Mouse (Mus musculus): ENCODE results near the gene Camk2b. TPM values are rescaled to one million over a fixed set of nuclear protein-coding genes. Genes with fewer than 3 reads are reported as not detected.
A peak's percentile ranks its signal among the peaks of the same experiment; 100 is the strongest.
"Not testable (repeated sequence)": the region's sequence is repeated elsewhere in the genome, so short reads cannot be mapped to it uniquely, and the experiment has no call there.

Camk2b gene
- 2.9 and 3.4 TPM in 2 replicates for polyA plus RNA-seq (2014; fragmentation: Nextera tagmentation; extraction: Ambion mirVana)

DNA sequence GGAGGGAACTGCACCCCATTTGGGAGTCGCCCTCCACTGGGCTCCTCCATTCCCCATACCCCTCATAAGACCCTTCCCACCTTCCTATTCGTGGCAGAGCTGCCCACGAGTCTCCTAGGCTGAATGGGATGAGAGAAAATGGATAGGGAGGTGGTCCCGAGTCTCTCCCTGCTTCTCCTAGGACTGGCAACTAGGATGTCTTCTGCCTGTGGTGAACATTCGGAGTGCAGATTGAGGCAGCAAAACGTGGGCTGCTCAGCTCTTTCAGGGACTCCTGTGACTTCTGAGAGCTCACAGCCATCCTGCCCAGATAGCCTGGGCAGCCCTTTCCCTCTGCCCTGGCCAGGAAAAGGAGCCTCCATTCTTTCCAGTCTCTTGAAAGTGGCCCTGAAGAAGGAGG lies at the start of gene Camk2b:
Gene Camk2b (minus strand): TSS at position 187 of the 400 bp plus-strand sequence.
- Histone ChIP-seq H3K4me3 (ENCODE audit: low read depth, low read length) (peak within 1 kb of the TSS; percentile 52), H3K27ac (ENCODE audit: low read depth) (no peak within 1 kb of the TSS), H3K4me1 (replicated peaks; ENCODE audit: control insufficient read depth, insufficient read depth, low read length) (peaks cover 5% of the 10 kb centered on the region; the same call in 1 of the 2 replicates), H3K9ac (ENCODE audit: low read length) (peak within 1 kb of the TSS; percentile 20; the same call in 1 of the 2 replicates), H3K4me2 (ENCODE audit: low read length) (peak within 1 kb of the TSS; percentile 91), H3K36me3 (ENCODE audit: control insufficient read depth, insufficient read depth, low read length) (no peaks in the 10 kb centered on the region), H3K9me3 (ENCODE audit: control insufficient read depth, low read length) (no peaks in the 10 kb centered on the region), H3K27me3 (replicated peaks; ENCODE audit: control insufficient read depth, insufficient read depth, low read length) (peaks cover 75% of the 10 kb centered on the region)
- 17% methylated on average over 6 of the region's 6 CpGs for WGBS
- DNase-seq (ENCODE audit: low spot score): no peak
- ATAC-seq (replicated peaks; ENCODE audit: low FRiP score, low TSS enrichment, low read depth): no peak

DNA sequence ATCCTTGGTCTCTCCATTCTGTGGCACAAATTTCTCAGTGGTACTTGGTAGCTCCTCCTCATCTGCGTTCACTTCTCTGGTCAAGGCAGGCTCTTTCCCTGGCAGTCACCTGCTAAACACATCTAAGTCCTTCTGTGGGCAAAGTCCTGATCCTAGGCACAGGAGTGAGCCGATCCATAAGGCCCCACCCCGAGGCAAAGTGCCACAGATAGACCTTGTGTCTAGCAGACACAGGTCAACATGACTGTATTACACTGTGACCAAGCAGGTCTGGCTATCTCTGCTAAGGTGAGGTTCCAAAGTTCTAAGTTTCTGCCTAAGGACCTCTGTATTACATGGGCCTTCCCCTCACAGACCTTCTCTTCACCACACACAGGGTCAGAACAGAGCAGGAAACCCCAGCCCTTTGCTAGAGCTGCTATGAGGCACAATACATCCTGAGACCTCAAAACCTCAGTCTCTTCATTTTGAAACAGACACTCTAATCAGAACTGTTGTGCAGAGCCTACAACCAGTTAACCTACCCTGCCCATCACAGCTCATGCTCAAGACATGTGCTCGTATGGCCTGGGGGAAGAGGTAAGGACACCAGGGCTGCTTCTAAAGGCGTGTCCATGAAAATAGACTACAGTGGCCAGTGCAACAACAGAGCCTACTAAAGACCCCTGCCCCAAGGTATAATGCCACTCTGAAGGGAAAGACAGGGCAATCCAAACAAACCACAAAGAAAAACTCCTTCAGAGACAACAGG lies 45.7 kb upstream of the Camk2b start:
- ATAC-seq (replicated peaks; ENCODE audit: low FRiP score, low TSS enrichment, low read depth): no peak
- H3K9ac ChIP-seq (ENCODE audit: low read length): no peak overlapping the region

DNA sequence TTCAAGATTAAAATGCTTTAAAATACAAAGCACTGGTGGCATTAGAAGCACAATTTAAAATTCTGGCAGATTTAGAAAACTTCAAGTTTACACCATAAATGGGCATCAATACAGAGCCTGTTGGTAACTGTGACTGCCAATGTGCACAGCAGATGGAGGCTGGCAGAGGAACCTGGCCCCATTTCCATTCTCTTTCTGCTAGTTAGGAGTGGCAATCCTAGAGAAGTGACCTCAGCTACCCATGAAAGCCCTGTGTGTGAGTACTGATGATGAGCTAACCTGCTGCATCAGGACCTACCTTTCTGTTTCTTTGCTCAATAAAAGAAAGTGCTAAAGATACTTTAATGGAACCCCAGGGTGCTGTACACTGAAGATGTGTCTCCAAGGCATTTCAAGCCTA lies 43.8 kb upstream of the Camk2b start:
- H3K9me3 ChIP-seq (ENCODE audit: control insufficient read depth, low read length): no peaks in the 10 kb centered on the region
- H3K9ac ChIP-seq (ENCODE audit: low read length): no peak overlapping the region
- no peak for DNase-seq (ENCODE audit: low spot score)
- peaks cover 79% of the 10 kb centered on the region for H3K36me3 ChIP-seq (ENCODE audit: control insufficient read depth, insufficient read depth, low read length)
- no peak for ATAC-seq (replicated peaks; ENCODE audit: low FRiP score, low TSS enrichment, low read depth)
- no peak overlapping the region for H3K27ac ChIP-seq (ENCODE audit: low read depth)
- no peaks in the 10 kb centered on the region for H3K4me1 ChIP-seq (replicated peaks; ENCODE audit: control insufficient read depth, insufficient read depth, low read length)
- no peak overlapping the region for H3K4me2 ChIP-seq (ENCODE audit: low read length)
- no peak overlapping the region for H3K4me3 ChIP-seq (ENCODE audit: low read depth, low read length)
- no peaks in the 10 kb centered on the region for H3K27me3 ChIP-seq (replicated peaks; ENCODE audit: control insufficient read depth, insufficient read depth, low read length)

More for the DNA sequence above, 45.7 kb upstream of the Camk2b start:
- peaks cover 67% of the 10 kb centered on the region for H3K36me3 ChIP-seq (ENCODE audit: control insufficient read depth, insufficient read depth, low read length)
- 95% methylated on average over 5 of the region's 5 CpGs for WGBS
- no peak overlapping the region for H3K4me2 ChIP-seq (ENCODE audit: low read length)
- H3K9me3 ChIP-seq (ENCODE audit: control insufficient read depth, low read length): no peaks in the 10 kb centered on the region
- no peak for DNase-seq (ENCODE audit: low spot score)
- H3K4me3 ChIP-seq (ENCODE audit: low read depth, low read length): no peak overlapping the region
- H3K27ac ChIP-seq (ENCODE audit: low read depth): no peak overlapping the region
- no peaks in the 10 kb centered on the region for H3K4me1 ChIP-seq (replicated peaks; ENCODE audit: control insufficient read depth, insufficient read depth, low read length)
- H3K27me3 ChIP-seq (replicated peaks; ENCODE audit: control insufficient read depth, insufficient read depth, low read length): no peaks in the 10 kb centered on the region

DNA sequence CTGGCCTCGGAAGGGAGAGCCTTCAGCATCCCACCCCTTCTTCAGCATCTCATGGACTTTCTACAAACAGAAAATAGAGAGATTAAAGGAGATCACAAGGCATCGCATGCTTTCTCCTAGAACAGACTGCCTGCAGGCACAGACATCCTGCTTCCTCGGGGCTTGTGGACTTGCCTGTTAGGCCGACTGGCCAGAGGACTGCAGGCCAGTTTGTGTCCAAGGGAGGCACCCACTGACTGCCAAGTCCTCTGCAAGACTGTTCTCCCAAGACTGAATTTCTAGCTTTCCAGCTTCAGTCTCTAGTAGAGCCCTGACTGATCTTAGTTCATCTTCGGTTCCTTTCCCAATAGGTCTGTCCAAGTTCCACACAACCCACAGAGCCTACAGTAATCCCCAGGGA lies 42.1 kb upstream of the Camk2b start:
- DNase-seq (ENCODE audit: low spot score) (no peak), ATAC-seq (replicated peaks; ENCODE audit: low FRiP score, low TSS enrichment, low read depth) (no peak)
- Histone ChIP-seq H3K4me2 (ENCODE audit: low read length) (no peak overlapping the region), H3K9ac (ENCODE audit: low read length) (no peak overlapping the region), H3K9me3 (ENCODE audit: control insufficient read depth, low read length) (no peaks in the 10 kb centered on the region), H3K4me3 (ENCODE audit: low read depth, low read length) (no peak overlapping the region), H3K4me1 (replicated peaks; ENCODE audit: control insufficient read depth, insufficient read depth, low read length) (no peaks in the 10 kb centered on the region), H3K27ac (ENCODE audit: low read depth) (no peak overlapping the region), H3K36me3 (ENCODE audit: control insufficient read depth, insufficient read depth, low read length) (peaks cover 75% of the 10 kb centered on the region), H3K27me3 (replicated peaks; ENCODE audit: control insufficient read depth, insufficient read depth, low read length) (no peaks in the 10 kb centered on the region)
- 97% methylated on average over 5 of the region's 5 CpGs for WGBS

GRCm38 (mm10) chr11:6107722-6108121 lies 41.6 kb upstream of the Camk2b start:
- no peak overlapping the region for H3K4me3 ChIP-seq (ENCODE audit: low read depth, low read length)
- peaks cover 69% of the 10 kb centered on the region for H3K36me3 ChIP-seq (ENCODE audit: control insufficient read depth, insufficient read depth, low read length)
- no peaks in the 10 kb centered on the region for H3K9me3 ChIP-seq (ENCODE audit: control insufficient read depth, low read length)
- DNase-seq (ENCODE audit: low spot score) (no peak), ATAC-seq (replicated peaks; ENCODE audit: low FRiP score, low TSS enrichment, low read depth) (no peak)
- WGBS: 86% methylated on average over 3 of the region's 3 CpGs
- no peaks in the 10 kb centered on the region for H3K27me3 ChIP-seq (replicated peaks; ENCODE audit: control insufficient read depth, insufficient read depth, low read length)
- H3K4me2 ChIP-seq (ENCODE audit: low read length): no peak overlapping the region
- H3K4me1 ChIP-seq (replicated peaks; ENCODE audit: control insufficient read depth, insufficient read depth, low read length): no peaks in the 10 kb centered on the region
- no peak overlapping the region for H3K27ac ChIP-seq (ENCODE audit: low read depth)
- H3K9ac ChIP-seq (ENCODE audit: low read length): no peak overlapping the region

GRCm38 (mm10) chr11:6104734-6105133 lies 38.6 kb upstream of the Camk2b start:
- H3K4me3 ChIP-seq (ENCODE audit: low read depth, low read length): no peak overlapping the region
- no peaks in the 10 kb centered on the region for H3K27me3 ChIP-seq (replicated peaks; ENCODE audit: control insufficient read depth, insufficient read depth, low read length)
- ATAC-seq (replicated peaks; ENCODE audit: low FRiP score, low TSS enrichment, low read depth): no peak
- no peaks in the 10 kb centered on the region for H3K4me1 ChIP-seq (replicated peaks; ENCODE audit: control insufficient read depth, insufficient read depth, low read length)
- H3K36me3 ChIP-seq (ENCODE audit: control insufficient read depth, insufficient read depth, low read length): peaks cover 41% of the 10 kb centered on the region
- H3K9ac ChIP-seq (ENCODE audit: low read length): no peak overlapping the region
- no peak overlapping the region for H3K27ac ChIP-seq (ENCODE audit: low read depth)
- WGBS: 87% methylated on average over 5 of the region's 5 CpGs
- no peaks in the 10 kb centered on the region for H3K9me3 ChIP-seq (ENCODE audit: control insufficient read depth, low read length)
- no peak for DNase-seq (ENCODE audit: low spot score)
- no peak overlapping the region for H3K4me2 ChIP-seq (ENCODE audit: low read length)

DNA sequence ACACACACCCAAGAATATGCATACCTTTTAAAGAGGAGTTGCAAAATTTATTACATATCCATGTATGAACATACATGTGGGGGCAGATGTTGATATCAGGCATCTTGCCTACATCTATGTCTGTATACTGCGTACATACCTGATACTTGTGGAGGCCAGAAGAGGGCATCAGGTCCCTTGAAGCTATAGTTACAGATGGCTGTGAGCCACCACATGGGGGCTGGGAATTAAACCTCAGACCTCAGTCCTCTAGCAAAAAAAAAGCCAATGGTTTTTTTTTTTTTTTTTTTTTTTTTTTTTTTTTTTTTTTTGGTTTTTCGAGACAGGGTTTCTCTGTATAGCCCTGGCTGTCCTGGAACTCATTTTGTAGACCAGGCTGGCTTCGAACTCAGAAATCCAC lies 30.5 kb upstream of the Camk2b start:
- ATAC-seq (replicated peaks; ENCODE audit: low FRiP score, low TSS enrichment, low read depth); H3K4me1 ChIP-seq (replicated peaks; ENCODE audit: control insufficient read depth, insufficient read depth, low read length); H3K4me2 ChIP-seq (ENCODE audit: low read length); H3K9ac ChIP-seq (ENCODE audit: low read length); H3K4me3 ChIP-seq (ENCODE audit: low read depth, low read length); DNase-seq (ENCODE audit: low spot score); H3K9me3 ChIP-seq (ENCODE audit: control insufficient read depth, low read length); H3K27me3 ChIP-seq (replicated peaks; ENCODE audit: control insufficient read depth, insufficient read depth, low read length); H3K36me3 ChIP-seq (ENCODE audit: control insufficient read depth, insufficient read depth, low read length); H3K27ac ChIP-seq (ENCODE audit: low read depth): not testable (repeated sequence)
- WGBS: 96% methylated on average over 2 of the region's 3 CpGs

DNA sequence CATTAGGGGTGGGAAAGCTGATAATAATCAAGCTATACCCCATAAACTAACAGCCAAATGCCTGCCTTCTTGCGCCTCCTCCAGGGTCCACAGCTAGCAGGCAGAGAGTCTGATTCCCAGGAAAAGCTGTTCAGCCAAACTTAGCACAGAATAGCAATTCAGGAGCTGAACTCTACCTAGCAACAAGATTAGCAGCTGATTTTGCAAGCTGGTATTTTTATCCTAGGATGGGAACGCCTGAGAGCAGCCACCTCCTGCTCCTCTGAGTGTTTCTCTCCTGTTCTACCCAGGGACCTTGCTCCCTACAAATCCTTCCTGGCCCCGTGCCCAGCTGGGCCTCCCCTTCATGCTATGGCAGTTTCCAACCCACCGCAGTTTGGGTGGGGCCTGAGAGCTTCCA lies 20.8 kb upstream of the Camk2b start:
- no peaks in the 10 kb centered on the region for H3K9me3 ChIP-seq (ENCODE audit: control insufficient read depth, low read length)
- DNase-seq (ENCODE audit: low spot score): no peak
- H3K27ac ChIP-seq (ENCODE audit: low read depth): no peak overlapping the region
- no peaks in the 10 kb centered on the region for H3K27me3 ChIP-seq (replicated peaks; ENCODE audit: control insufficient read depth, insufficient read depth, low read length)
- no peaks in the 10 kb centered on the region for H3K4me1 ChIP-seq (replicated peaks; ENCODE audit: control insufficient read depth, insufficient read depth, low read length)
- H3K4me3 ChIP-seq (ENCODE audit: low read depth, low read length): no peak overlapping the region
- no peak overlapping the region for H3K9ac ChIP-seq (ENCODE audit: low read length)
- WGBS: 61% methylated on average over 4 of the region's 4 CpGs
- ATAC-seq (replicated peaks; ENCODE audit: low FRiP score, low TSS enrichment, low read depth): no peak
- no peak overlapping the region for H3K4me2 ChIP-seq (ENCODE audit: low read length)
- H3K36me3 ChIP-seq (ENCODE audit: control insufficient read depth, insufficient read depth, low read length): no peaks in the 10 kb centered on the region

DNA sequence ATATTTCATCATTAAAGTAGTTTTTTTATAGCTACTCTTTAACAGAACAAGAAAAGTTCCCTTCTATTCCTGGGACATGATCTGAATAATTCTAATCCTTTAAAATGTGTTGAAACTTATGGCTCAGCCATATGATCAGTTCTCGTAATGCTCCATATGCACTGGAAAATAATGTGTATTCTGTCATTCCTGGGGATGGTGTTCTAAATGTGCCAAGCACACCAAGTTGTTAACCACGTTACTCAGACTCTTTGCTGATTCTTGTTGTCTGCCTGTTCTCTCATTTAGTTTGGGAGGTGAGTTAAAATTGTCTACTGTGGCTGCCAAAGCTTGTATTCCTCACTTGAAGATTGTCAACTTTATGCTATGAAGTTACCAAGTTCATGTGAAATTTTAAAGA lies 12.6 kb upstream of the Camk2b start:
- no peak overlapping the region for H3K27ac ChIP-seq (ENCODE audit: low read depth)
- no peaks in the 10 kb centered on the region for H3K36me3 ChIP-seq (ENCODE audit: control insufficient read depth, insufficient read depth, low read length)
- H3K9me3 ChIP-seq (ENCODE audit: control insufficient read depth, low read length): no peaks in the 10 kb centered on the region
- ATAC-seq (replicated peaks; ENCODE audit: low FRiP score, low TSS enrichment, low read depth) (no peak), DNase-seq (ENCODE audit: low spot score) (no peak)
- no peaks in the 10 kb centered on the region for H3K27me3 ChIP-seq (replicated peaks; ENCODE audit: control insufficient read depth, insufficient read depth, low read length)
- 79% methylated on average over 2 of the region's 2 CpGs for WGBS
- H3K4me1 ChIP-seq (replicated peaks; ENCODE audit: control insufficient read depth, insufficient read depth, low read length): no peaks in the 10 kb centered on the region
- no peak overlapping the region for H3K9ac ChIP-seq (ENCODE audit: low read length)
- H3K4me2 ChIP-seq (ENCODE audit: low read length): no peak overlapping the region
- no peak overlapping the region for H3K4me3 ChIP-seq (ENCODE audit: low read depth, low read length)

All from intestine, embryonic 14.5 days (tissue).